Mouse (Mus musculus) forebrain, embryonic 10.5 days (tissue): ENCODE measurements around the gene Bptf. TPM values are rescaled to one million over a fixed set of nuclear protein-coding genes. Genes with fewer than 3 reads are reported as not detected.
A peak's percentile ranks its signal among the peaks of the same experiment; 100 is the strongest.
"Not testable (repeated sequence)": the region's sequence is repeated elsewhere in the genome, so short reads cannot be mapped to it uniquely, and the experiment has no call there.

ENCODE experiments used
- DNase-seq: peaks from one replicate; pipeline ENCODE4 v3.0.0-alpha.2; 2017; ENCODE audit warnings: low spot score; ENCODE audit errors: extremely low spot score
- H3K27ac ChIP-seq: fragments of 300-500 bp; sonication (generic); 2 replicates; pipeline ENCODE4 v1.5.1; 2016; ENCODE audit warnings: mild to moderate bottlenecking
- H3K27me3 ChIP-seq: fragments of 300-500 bp; sonication (generic); 2 replicates; pipeline ENCODE4 v1.6.1; 2016; ENCODE audit warnings: mild to moderate bottlenecking; ENCODE audit not compliant: poor library complexity, severe bottlenecking
- H3K36me3 ChIP-seq: fragments of 300-500 bp; sonication (generic); replicated peaks from 2 replicates; pipeline ENCODE4 v1.6.1; 2016; ENCODE audit warnings: mild to moderate bottlenecking, moderate library complexity
- H3K4me1 ChIP-seq: fragments of 300-500 bp; sonication (generic); 2 replicates; pipeline ENCODE4 v1.6.1; 2016
- H3K4me3 ChIP-seq: fragments of 300-500 bp; sonication (generic); 2 replicates; pipeline ENCODE4 v1.5.1; 2016; ENCODE audit warnings: mild to moderate bottlenecking, moderate library complexity
- H3K9me3 ChIP-seq: fragments of 300-500 bp; sonication (generic); 2 replicates; pipeline ENCODE4 v1.6.1; 2016; ENCODE audit warnings: mild to moderate bottlenecking, moderate library complexity
- WGBS: fragments of 180-500 bp; shearing (Covaris S2); methylation state at CpG from one replicate; pipeline ENCODE4 v1.1.7; 2016; 5-methylcytosine and 5-hydroxymethylcytosine counted together
- polyA plus RNA-seq: library from polyadenylated mRNA; unstranded; fragments of >200 nt; fragmentation: Nextera tagmentation; extraction: Ambion mirVana; gene quantifications from 2 replicates; pipeline ENCODE4 v1.2.1, GENCODE M21; 2016

Gene Bptf
- 32.5 and 35.7 TPM in 2 replicates for polyA plus RNA-seq

DNA sequence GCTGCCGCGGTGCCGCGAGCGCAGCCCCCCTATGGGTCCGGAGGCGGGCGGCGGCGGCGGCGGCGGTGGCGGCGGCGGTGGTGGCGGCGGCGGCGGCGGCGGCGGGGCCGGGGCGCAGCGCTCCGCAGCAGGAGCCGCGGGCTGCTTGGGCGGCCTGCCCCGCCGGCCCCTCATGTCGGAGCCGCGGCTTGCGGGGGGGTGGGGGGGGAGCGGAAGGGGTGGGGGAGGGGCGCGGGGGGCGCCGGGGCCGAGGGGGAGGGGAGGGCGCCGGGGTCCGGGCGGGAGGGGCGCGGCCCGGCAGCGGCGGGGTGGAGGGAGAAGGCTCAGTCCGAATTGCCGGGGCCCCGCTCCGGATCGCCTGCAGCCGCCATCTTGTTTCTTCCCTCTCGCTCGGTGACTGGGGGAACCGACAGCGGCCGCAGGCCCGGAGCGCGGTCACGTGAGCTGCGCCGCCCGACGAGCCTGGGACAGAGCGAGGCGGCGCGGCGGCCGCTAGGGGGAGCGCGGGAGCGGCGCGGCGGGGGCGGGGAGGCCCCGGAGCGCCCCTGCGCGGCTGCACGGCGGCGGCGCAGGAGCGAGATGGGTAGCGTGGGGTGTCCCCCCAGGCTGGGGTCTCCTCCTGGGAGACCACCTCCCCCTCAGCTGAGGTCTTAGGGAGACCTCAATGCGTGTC, at the start of gene Bptf:
Bptf (minus strand) TSS at position 379 of the 673 bp plus-strand sequence.
- H3K36me3 ChIP-seq: peaks cover 12% of the 10 kb centered on the region; the same call in 1 of the 2 replicates
- H3K9me3 ChIP-seq: no peaks in the 10 kb centered on the region
- peaks cover 25% of the 10 kb centered on the region for H3K4me1 ChIP-seq
- peak within 1 kb of the TSS; percentile 99 for H3K27ac ChIP-seq
- WGBS: 0% methylated on average over 46 of the region's 94 CpGs
- no peaks in the 10 kb centered on the region for H3K27me3 ChIP-seq
- DNase-seq: peak; percentile 91
- peak within 1 kb of the TSS; percentile 87 for H3K4me3 ChIP-seq

- no peak overlapping the region for H3K4me3 ChIP-seq
- H3K4me1 ChIP-seq: peaks cover 9% of the 10 kb centered on the region
- WGBS: 85% methylated on average over 4 of the region's 4 CpGs
- peaks cover 19% of the 10 kb centered on the region for H3K36me3 ChIP-seq
- no peak for DNase-seq
- H3K27me3 ChIP-seq: no peaks in the 10 kb centered on the region
- H3K27ac ChIP-seq: no peak overlapping the region
- no peaks in the 10 kb centered on the region for H3K9me3 ChIP-seq
Measured at GRCm38 (mm10) chr11:107161215-107161614, 29.3 kb upstream of the Bptf start.

DNA sequence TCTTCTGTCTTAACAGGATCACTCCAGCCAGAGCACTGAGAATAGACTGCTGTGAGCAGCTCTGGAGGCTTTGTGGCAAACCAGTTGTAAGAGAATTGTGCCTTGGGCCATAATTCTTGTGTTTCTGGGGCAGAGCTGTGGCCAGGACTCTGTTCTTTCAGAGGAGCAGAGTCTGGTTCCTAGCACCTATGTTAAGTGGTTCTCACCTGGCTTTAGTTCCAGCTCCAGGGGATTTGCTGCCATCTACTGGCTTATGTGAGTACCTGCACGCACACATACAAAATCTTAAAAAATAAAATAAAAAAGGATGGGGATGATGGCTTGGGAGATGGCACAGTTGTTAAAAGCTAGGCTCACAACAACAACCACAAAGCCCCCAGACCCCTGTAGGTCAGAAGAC, 27.1 kb upstream of the Bptf start:
- 42% methylated on average over 1 of the region's 1 CpGs for WGBS
- DNase-seq: no peak

GRCm38 (mm10) chr11:107156977-107157642, 25.2 kb upstream of the Bptf start:
- peaks cover 9% of the 10 kb centered on the region for H3K4me1 ChIP-seq
- WGBS: 71% methylated on average over 4 of the region's 5 CpGs
- no peaks in the 10 kb centered on the region for H3K36me3 ChIP-seq
- H3K4me3 ChIP-seq: no peak overlapping the region
- DNase-seq: no peak
- no peak overlapping the region for H3K27ac ChIP-seq
- H3K9me3 ChIP-seq: no peaks in the 10 kb centered on the region
- no peaks in the 10 kb centered on the region for H3K27me3 ChIP-seq

More for the DNA sequence above, 27.1 kb upstream of the Bptf start:
- Histone ChIP-seq H3K36me3 (no peaks in the 10 kb centered on the region), H3K27me3 (no peaks in the 10 kb centered on the region), H3K4me1 (peaks cover 9% of the 10 kb centered on the region), H3K9me3 (no peaks in the 10 kb centered on the region), H3K4me3 (no peak overlapping the region), H3K27ac (no peak overlapping the region)

DNA sequence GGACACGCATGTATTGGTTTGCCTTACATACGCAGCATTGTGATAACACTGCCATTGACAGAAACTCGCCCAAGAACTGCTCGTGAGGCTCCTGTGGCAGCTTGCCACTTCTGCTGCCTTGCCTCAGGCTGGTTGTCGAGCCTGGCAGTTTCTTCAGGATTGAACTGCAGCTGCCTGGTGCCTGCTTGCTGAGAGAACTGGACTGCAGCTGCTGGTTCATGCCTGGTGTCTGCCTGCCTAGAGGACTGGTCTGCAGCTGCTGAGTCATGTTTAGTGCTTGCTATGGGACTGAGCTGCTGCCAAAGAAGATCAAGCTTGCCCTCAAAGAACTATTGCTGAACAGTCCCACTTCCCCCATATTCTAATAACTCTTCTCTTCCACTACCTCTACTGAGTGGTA, 23.4 kb upstream of the Bptf start:
- peaks cover 9% of the 10 kb centered on the region for H3K4me1 ChIP-seq
- no peak for DNase-seq
- no peak overlapping the region for H3K27ac ChIP-seq
- H3K36me3 ChIP-seq: no peaks in the 10 kb centered on the region
- no peaks in the 10 kb centered on the region for H3K9me3 ChIP-seq
- 89% methylated on average over 5 of the region's 5 CpGs for WGBS
- no peaks in the 10 kb centered on the region for H3K27me3 ChIP-seq
- no peak overlapping the region for H3K4me3 ChIP-seq

- WGBS: 77% methylated on average over 7 of the region's 7 CpGs
- H3K27me3 ChIP-seq: no peaks in the 10 kb centered on the region
Measured at GRCm38 (mm10) chr11:107154431-107154830, 22.5 kb upstream of the Bptf start.

DNA sequence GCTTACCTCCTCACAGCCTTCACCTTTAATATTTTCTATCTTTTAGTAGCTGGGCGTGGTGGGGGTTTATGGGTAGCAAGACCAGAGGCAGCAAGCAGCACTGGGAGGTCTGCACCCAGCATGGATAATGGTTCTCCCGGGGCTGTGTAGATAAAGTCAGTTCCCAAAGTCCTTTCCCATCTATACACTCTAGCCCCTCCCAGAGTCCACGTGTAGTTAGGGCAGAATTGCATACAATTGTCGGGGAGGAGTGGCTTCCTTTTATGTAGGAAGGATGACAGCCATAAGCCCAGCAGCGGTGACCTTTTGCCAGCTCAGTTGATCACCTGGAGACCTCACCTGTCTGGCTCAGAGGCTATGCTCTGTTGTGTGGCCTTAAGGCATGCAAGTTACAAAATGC, 21.7 kb upstream of the Bptf start:
- Histone ChIP-seq H3K36me3 (no peaks in the 10 kb centered on the region), H3K27ac (no peak overlapping the region), H3K27me3 (no peaks in the 10 kb centered on the region), H3K4me3 (no peak overlapping the region), H3K9me3 (no peaks in the 10 kb centered on the region), H3K4me1 (no peaks in the 10 kb centered on the region)
- 81% methylated on average over 5 of the region's 5 CpGs for WGBS
- no peak for DNase-seq

More at GRCm38 (mm10) chr11:107154431-107154830, 22.5 kb upstream of the Bptf start:
- H3K4me1 ChIP-seq: peaks cover under 1% of the 10 kb centered on the region; the same call in 1 of the 2 replicates
- no peaks in the 10 kb centered on the region for H3K9me3 ChIP-seq
- no peak overlapping the region for H3K27ac ChIP-seq
- no peaks in the 10 kb centered on the region for H3K36me3 ChIP-seq
- no peak for DNase-seq
- H3K4me3 ChIP-seq: no peak overlapping the region

- DNase-seq: no peak
Measured at GRCm38 (mm10) chr11:107151809-107152208, 19.9 kb upstream of the Bptf start.

GRCm38 (mm10) chr11:107143956-107144355, 12.0 kb upstream of the Bptf start:
- H3K27ac ChIP-seq, H3K36me3 ChIP-seq, H3K9me3 ChIP-seq, DNase-seq, H3K4me3 ChIP-seq, H3K4me1 ChIP-seq, H3K27me3 ChIP-seq: not testable (repeated sequence)
- 93% methylated on average over 11 of the region's 11 CpGs for WGBS

More at GRCm38 (mm10) chr11:107151809-107152208, 19.9 kb upstream of the Bptf start:
- H3K4me1 ChIP-seq: no peaks in the 10 kb centered on the region
- no peaks in the 10 kb centered on the region for H3K27me3 ChIP-seq
- no peaks in the 10 kb centered on the region for H3K36me3 ChIP-seq
- no peak overlapping the region for H3K27ac ChIP-seq
- 75% methylated on average over 7 of the region's 7 CpGs for WGBS
- H3K9me3 ChIP-seq: no peaks in the 10 kb centered on the region
- H3K4me3 ChIP-seq: no peak overlapping the region

DNA sequence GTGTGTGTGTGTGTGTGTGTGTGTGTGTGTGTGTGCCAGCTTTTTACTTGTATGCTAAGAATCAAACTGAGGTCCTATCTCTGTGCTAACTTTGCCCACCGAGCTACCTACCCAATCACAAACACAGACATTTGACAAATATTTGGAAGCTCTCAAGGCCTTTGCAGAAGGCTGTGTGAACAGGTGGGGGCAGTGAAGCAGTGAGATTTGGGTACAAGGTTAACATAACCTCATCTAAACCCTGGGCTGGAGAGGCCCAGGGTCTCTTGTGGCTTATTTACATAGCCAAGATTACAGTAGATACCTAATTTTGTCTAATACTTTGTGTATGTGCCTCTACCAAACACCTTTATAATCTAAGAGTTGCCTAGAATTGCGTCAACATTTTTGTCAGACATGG, 10.5 kb upstream of the Bptf start:
- Histone ChIP-seq H3K9me3 (no peaks in the 10 kb centered on the region), H3K27me3 (no peaks in the 10 kb centered on the region), H3K27ac (no peak overlapping the region), H3K4me3 (no peak overlapping the region), H3K36me3 (no peaks in the 10 kb centered on the region), H3K4me1 (peaks cover 4% of the 10 kb centered on the region; the same call in 1 of the 2 replicates)
- 95% methylated on average over 2 of the region's 2 CpGs for WGBS
- no peak for DNase-seq

DNA sequence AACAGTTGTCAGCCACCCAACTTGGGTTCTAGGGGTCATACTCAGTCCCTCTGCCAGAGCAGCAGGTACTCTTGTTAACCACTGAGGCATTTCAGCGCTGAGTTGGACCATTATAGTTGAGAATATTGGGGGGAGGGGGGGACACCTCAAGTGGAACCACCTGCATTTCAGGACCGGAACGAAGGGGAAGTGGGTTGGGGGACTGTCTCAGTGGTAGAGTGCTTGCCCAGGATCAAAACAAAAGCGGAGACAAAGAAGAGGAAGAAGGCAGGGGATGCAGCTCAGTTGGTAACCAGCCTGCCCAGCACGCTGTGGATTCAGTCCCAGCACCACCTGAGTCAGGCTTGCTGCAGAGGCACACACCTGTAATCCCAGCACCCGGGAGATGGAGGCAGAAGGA, 8.8 kb upstream of the Bptf start:
- no peak overlapping the region for H3K4me3 ChIP-seq
- H3K4me1 ChIP-seq: peaks cover 4% of the 10 kb centered on the region; the same call in 1 of the 2 replicates
- no peak overlapping the region for H3K27ac ChIP-seq
- H3K36me3 ChIP-seq: no peaks in the 10 kb centered on the region
- H3K9me3 ChIP-seq: no peaks in the 10 kb centered on the region
- DNase-seq: no peak
- WGBS: 30% methylated on average over 6 of the region's 6 CpGs
- H3K27me3 ChIP-seq: no peaks in the 10 kb centered on the region

GRCm38 (mm10) chr11:107138633-107139032, 6.7 kb upstream of the Bptf start:
- Histone ChIP-seq H3K4me3 (no peak overlapping the region), H3K27ac (no peak overlapping the region), H3K4me1 (peaks cover 4% of the 10 kb centered on the region; the same call in 1 of the 2 replicates), H3K27me3 (no peaks in the 10 kb centered on the region), H3K9me3 (no peaks in the 10 kb centered on the region), H3K36me3 (no peaks in the 10 kb centered on the region)
- DNase-seq: no peak
- WGBS: 85% methylated on average over 3 of the region's 3 CpGs

DNA sequence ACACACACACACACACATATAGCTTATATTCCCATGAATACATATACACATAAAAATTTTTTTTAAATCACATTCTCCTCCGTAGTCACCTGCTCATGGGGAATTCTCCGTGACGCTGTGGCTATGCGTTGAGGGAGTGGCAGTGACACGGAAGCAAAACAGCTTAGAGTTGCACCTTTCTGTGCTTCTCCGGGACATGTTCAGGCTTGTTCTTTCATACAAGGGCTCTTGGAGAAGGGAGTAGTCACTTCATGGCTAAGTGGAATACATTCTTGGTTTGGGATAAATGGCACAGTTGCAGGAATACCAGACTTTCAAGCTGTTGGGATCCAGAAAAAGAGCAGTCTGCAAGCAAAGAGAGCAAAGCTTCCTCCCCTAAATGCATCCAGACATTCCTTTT, 5.7 kb upstream of the Bptf start:
- WGBS: 95% methylated on average over 6 of the region's 6 CpGs
- H3K27me3 ChIP-seq: no peaks in the 10 kb centered on the region
- H3K4me1 ChIP-seq: peaks cover 7% of the 10 kb centered on the region
- H3K27ac ChIP-seq: no peak overlapping the region
- no peak overlapping the region for H3K4me3 ChIP-seq
- no peaks in the 10 kb centered on the region for H3K36me3 ChIP-seq
- no peak for DNase-seq
- H3K9me3 ChIP-seq: no peaks in the 10 kb centered on the region
